Mouse (Mus musculus): ENCODE data around the gene Pcdh7.

DNA sequence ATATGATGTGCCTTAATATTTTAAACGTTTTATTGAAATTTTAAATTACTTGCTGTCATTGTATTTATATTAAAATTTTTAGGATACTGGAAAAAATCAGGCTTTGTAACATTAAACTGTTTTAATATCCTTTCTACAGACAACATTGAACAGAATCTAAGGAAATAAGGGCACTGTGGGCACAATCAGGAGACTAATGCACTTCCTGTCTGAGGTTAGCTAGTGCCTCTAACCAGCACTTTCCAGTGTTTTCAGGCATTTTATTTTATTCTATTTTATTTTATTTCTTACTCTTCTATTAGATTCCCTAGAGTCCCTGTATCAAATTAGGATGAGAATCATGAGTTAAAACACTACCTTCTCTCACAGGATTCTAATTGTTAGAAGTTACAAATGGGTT, 28.1 kb downstream of the Pcdh7 start:
- no peak for TF ChIP-seq CTCF (IDR thresholded peaks at IDR 0.05; ENCODE audit: control insufficient read depth, insufficient read depth, insufficient read length)
- no peak for TF ChIP-seq MYOG (IDR thresholded peaks at IDR 0.05; ENCODE audit: control insufficient read depth, extremely low read depth, insufficient read length)
- TF ChIP-seq CEBPB (IDR thresholded peaks at IDR 0.05; ENCODE audit: low read depth) = no peak
- no peak for TF ChIP-seq MYOD1 (IDR thresholded peaks at IDR 0.05; ENCODE audit: control insufficient read depth, insufficient read length, low read depth)
- TF ChIP-seq USF1 (IDR thresholded peaks at IDR 0.05; ENCODE audit: low read depth) = no peak

All from C2C12 (cell line).